Mouse (Mus musculus) olfactory bulb, adult 2 months (tissue): ENCODE results near the gene Oasl2.

Experiments
- CTCF ChIP-seq: fragments of 200-500 bp; IDR thresholded peaks from 2 replicates; pipeline ENCODE4 v1.5.1; 2012; ENCODE audit warnings: low read depth, mild to moderate bottlenecking, low read length, moderate library complexity; ENCODE audit not compliant: insufficient read depth
- POLR2A ChIP-seq: fragments of 200-500 bp; IDR thresholded peaks from 2 replicates; pipeline ENCODE4 v1.6.1; 2012; ENCODE audit warnings: mild to moderate bottlenecking, low read depth, low read length, moderate library complexity; ENCODE audit not compliant: insufficient read depth

GRCm38 (mm10) chr5:114922998-114923473, 26.3 kb downstream of the Oasl2 start, which contains the start of gene Oasl1:
- TF ChIP-seq POLR2A = no peak
- TF ChIP-seq CTCF = no peak
